Mouse (Mus musculus) midbrain, embryonic 11.5 days (tissue): ENCODE measurements at regions not wholly inside any gene's neighbourhood (a gene's known extent, or its start where the extent isn't known, plus 50 kb on each side); places are given as distances from the start of the nearest gene placed in this dataset.

Experiments used
- ATAC-seq: fragments of 200-750 bp; cut with Nextera tagmentation; 2 replicates; pipeline ENCODE4 v1.8.0; 2017; ENCODE audit warnings: moderate TSS enrichment, moderate library complexity; ENCODE audit not compliant: low FRiP score
- DNase-seq: peaks from one replicate; pipeline ENCODE4 v3.0.0; 2015; ENCODE audit warnings: low spot score; ENCODE audit errors: missing footprints
- H3K27ac ChIP-seq: fragments of 300-500 bp; sonication (generic); 2 replicates; pipeline ENCODE4 v1.5.1; 2014; ENCODE audit warnings: low read depth, low read length
- H3K27me3 ChIP-seq: fragments of 300-500 bp; sonication (generic); 2 replicates; pipeline ENCODE4 v1.6.1; 2014; ENCODE audit warnings: mild to moderate bottlenecking, low read length, moderate library complexity, mixed read lengths; ENCODE audit not compliant: control insufficient read depth, insufficient read depth
- H3K36me3 ChIP-seq: fragments of 300-500 bp; sonication (generic); 2 replicates; pipeline ENCODE4 v1.6.1; 2014; ENCODE audit warnings: mild to moderate bottlenecking, low read length, moderate library complexity, mixed read lengths; ENCODE audit not compliant: control insufficient read depth, insufficient read depth
- H3K4me1 ChIP-seq: fragments of 300-500 bp; sonication (generic); 2 replicates; pipeline ENCODE4 v1.6.1; 2014; ENCODE audit warnings: low read length; ENCODE audit not compliant: control insufficient read depth, insufficient read depth
- H3K4me2 ChIP-seq: fragments of 300-500 bp; sonication (generic); 2 replicates; pipeline ENCODE4 v1.6.1; 2014; ENCODE audit warnings: mild to moderate bottlenecking, moderate library complexity
- H3K4me3 ChIP-seq: fragments of 300-500 bp; sonication (generic); 2 replicates; pipeline ENCODE4 v1.5.1; 2014; ENCODE audit warnings: low read depth, low read length
- H3K9ac ChIP-seq: fragments of 300-500 bp; sonication (generic); 2 replicates; pipeline ENCODE4 v1.6.1; 2014; ENCODE audit warnings: low read length
- H3K9me3 ChIP-seq: fragments of 300-500 bp; sonication (generic); 2 replicates; pipeline ENCODE4 v1.6.1; 2016; ENCODE audit warnings: low read length; ENCODE audit not compliant: control insufficient read depth
- WGBS: fragments of 180-500 bp; shearing (Covaris S2); extraction: QIAGEN DNeasy Blood & Tissue Kit; methylation state at CpG from one replicate; pipeline ENCODE4 v1.1.7; 2014; 5-methylcytosine and 5-hydroxymethylcytosine counted together

- Histone ChIP-seq H3K27me3 (no peaks in the 10 kb centered on the region), H3K9ac (no peak overlapping the region), H3K27ac (no peak overlapping the region), H3K4me3 (no peak overlapping the region), H3K4me2 (no peak overlapping the region), H3K9me3 (no peaks in the 10 kb centered on the region), H3K36me3 (no peaks in the 10 kb centered on the region), H3K4me1 (no peaks in the 10 kb centered on the region)
- no peak for ATAC-seq
- no peak for DNase-seq
- WGBS, result 89% methylated on average over 2 of the region's 2 CpGs
Observed at GRCm38 (mm10) chr15:68520759-68521158, 2020.0 kb upstream of the Lrrc6 start.

GRCm38 (mm10) chr15:68512431-68512830 is 2011.7 kb upstream of the Lrrc6 start:
- Histone ChIP-seq H3K9ac (no peak overlapping the region), H3K4me3 (no peak overlapping the region), H3K4me1 (no peaks in the 10 kb centered on the region), H3K27me3 (no peaks in the 10 kb centered on the region), H3K27ac (no peak overlapping the region), H3K36me3 (no peaks in the 10 kb centered on the region), H3K4me2 (no peak overlapping the region), H3K9me3 (no peaks in the 10 kb centered on the region)
- WGBS, result 86% methylated on average over 2 of the region's 2 CpGs
- no peak for DNase-seq
- ATAC-seq, result no peak

- no peaks in the 10 kb centered on the region for H3K27me3 ChIP-seq
- no peak for ATAC-seq
- 86% methylated on average over 5 of the region's 5 CpGs for WGBS
- H3K36me3 ChIP-seq, result no peaks in the 10 kb centered on the region
- DNase-seq, result no peak
- H3K9me3 ChIP-seq, result no peaks in the 10 kb centered on the region
- no peak overlapping the region for H3K9ac ChIP-seq
- H3K4me3 ChIP-seq, result no peak overlapping the region
- no peak overlapping the region for H3K27ac ChIP-seq
- H3K4me2 ChIP-seq, result no peak overlapping the region
- 0 out of 2 replicates have a peak, but pooled peaks cover under 1% of the 10 kb centered on the region for H3K4me1 ChIP-seq
Observed at GRCm38 (mm10) chr15:68508190-68508589, 2007.5 kb upstream of the Lrrc6 start.

DNA sequence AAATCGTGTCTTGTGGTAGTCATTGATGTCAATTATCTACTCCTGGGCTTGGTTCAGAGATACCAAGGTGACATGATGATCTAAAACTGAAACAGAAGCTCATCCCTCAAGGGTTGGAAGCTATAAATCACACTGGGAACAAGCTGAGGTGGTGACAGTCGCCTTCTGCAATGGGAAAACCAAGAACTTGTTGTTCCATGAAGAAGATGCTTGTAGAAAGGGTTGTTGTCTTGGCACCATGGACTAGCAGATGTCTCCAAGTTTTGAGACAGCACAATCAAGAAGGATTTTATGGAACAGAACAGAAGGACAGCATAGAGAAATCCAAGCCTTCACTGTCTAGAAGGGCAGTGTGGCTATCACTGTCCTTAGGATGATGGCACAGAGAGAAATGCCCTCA is 2005.4 kb upstream of the Lrrc6 start:
- WGBS, result 80% methylated on average over 2 of the region's 2 CpGs
- Histone ChIP-seq H3K27me3 (no peaks in the 10 kb centered on the region), H3K27ac (no peak overlapping the region), H3K9me3 (no peaks in the 10 kb centered on the region), H3K4me2 (no peak overlapping the region), H3K4me3 (no peak overlapping the region), H3K36me3 (no peaks in the 10 kb centered on the region), H3K4me1 (peaks cover 6% of the 10 kb centered on the region; the same call in 1 of the 2 replicates), H3K9ac (no peak overlapping the region)
- ATAC-seq (no peak), DNase-seq (no peak)

DNA sequence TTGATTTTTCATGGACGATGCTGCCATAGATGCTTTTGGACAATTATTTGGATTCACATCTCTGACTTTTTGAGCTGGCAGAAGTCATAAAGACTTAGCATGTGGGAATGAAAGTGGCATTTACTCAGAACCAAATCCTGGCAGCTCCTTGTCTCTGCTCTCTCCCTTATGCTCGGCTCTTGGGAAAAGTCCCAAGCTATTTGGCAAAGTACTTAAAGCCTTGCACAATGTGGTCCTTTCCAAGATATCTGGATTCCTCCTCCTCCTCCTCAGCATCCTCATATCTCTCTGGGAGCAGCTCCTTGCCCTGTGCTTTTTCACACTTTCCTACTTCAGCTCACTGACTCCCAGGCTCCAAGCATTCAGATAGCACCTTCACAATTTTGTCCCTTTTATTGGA is 1995.7 kb upstream of the Lrrc6 start:
- Histone ChIP-seq H3K9me3 (no peaks in the 10 kb centered on the region), H3K36me3 (no peaks in the 10 kb centered on the region), H3K4me2 (no peak overlapping the region), H3K4me3 (no peak overlapping the region), H3K27me3 (no peaks in the 10 kb centered on the region), H3K4me1 (no peaks in the 10 kb centered on the region), H3K9ac (no peak overlapping the region), H3K27ac (no peak overlapping the region)
- no peak for ATAC-seq
- DNase-seq, result no peak
- 93% methylated on average over 2 of the region's 2 CpGs for WGBS

DNA sequence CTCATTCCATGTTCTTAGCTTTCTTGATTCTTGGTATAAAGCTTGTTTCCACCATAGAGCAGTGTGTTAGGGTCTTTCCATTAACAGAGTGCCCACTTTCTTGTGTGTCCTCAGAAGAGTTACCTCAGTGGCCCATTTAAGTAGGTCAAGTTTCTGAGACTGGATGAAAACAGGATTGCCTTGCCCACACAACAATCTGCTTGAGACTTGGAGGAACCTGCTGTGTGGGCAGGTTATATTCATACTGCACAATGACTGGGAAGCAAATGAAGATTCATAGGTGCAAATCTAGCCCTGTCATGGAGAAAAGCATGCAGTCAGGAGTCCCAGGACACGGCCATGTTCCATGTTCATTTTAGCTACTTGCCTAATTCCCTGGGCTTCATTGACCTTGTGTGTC is 1984.1 kb upstream of the Lrrc6 start:
- WGBS, result 81% methylated on average over 1 of the region's 1 CpGs
- ATAC-seq, result no peak
- Histone ChIP-seq H3K4me3 (no peak overlapping the region), H3K36me3 (no peaks in the 10 kb centered on the region), H3K27ac (no peak overlapping the region), H3K4me1 (no peaks in the 10 kb centered on the region), H3K9ac (no peak overlapping the region), H3K27me3 (no peaks in the 10 kb centered on the region), H3K9me3 (no peaks in the 10 kb centered on the region), H3K4me2 (no peak overlapping the region)
- DNase-seq, result peak; percentile 56

DNA sequence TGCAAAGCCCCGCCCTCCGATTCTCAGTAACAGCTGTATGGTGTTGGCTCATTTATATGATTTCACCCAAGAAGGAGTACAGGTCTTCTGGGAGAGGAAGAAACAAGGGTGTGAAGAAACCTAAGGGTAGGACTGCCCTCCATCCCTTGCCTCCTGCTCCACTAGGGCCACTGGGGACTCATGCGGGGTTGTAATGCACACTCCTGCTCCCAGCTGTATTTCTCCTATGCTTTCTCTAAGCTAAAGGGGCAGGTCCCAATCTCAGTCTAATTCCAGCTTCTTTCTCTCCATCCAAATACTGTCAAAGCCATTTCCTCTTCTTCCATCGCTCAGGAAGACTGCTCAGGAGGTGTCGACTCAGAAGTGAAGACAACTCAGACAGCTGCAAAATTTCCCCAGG is 1977.0 kb upstream of the Lrrc6 start:
- Histone ChIP-seq H3K9me3 (no peaks in the 10 kb centered on the region), H3K4me3 (no peak overlapping the region), H3K27ac (no peak overlapping the region), H3K9ac (no peak overlapping the region), H3K36me3 (no peaks in the 10 kb centered on the region), H3K27me3 (no peaks in the 10 kb centered on the region), H3K4me1 (no peaks in the 10 kb centered on the region), H3K4me2 (no peak overlapping the region)
- 90% methylated on average over 5 of the region's 5 CpGs for WGBS
- DNase-seq (no peak), ATAC-seq (no peak)

- WGBS, result 86% methylated on average over 4 of the region's 4 CpGs
- ATAC-seq, result no peak
- no peak for DNase-seq
- no peaks in the 10 kb centered on the region for H3K36me3 ChIP-seq
- H3K9me3 ChIP-seq, result no peaks in the 10 kb centered on the region
- H3K4me2 ChIP-seq, result no peak overlapping the region
- no peak overlapping the region for H3K9ac ChIP-seq
- no peaks in the 10 kb centered on the region for H3K27me3 ChIP-seq
- no peak overlapping the region for H3K27ac ChIP-seq
- H3K4me1 ChIP-seq, result no peaks in the 10 kb centered on the region
- H3K4me3 ChIP-seq, result no peak overlapping the region
Observed at GRCm38 (mm10) chr15:68471928-68472327, 1971.2 kb upstream of the Lrrc6 start.

GRCm38 (mm10) chr15:68462851-68463250 is 1962.1 kb upstream of the Lrrc6 start:
- no peaks in the 10 kb centered on the region for H3K27me3 ChIP-seq
- H3K27ac ChIP-seq, result no peak overlapping the region
- no peak for DNase-seq
- H3K4me2 ChIP-seq, result no peak overlapping the region
- no peak overlapping the region for H3K9ac ChIP-seq
- no peaks in the 10 kb centered on the region for H3K4me1 ChIP-seq
- H3K9me3 ChIP-seq, result no peaks in the 10 kb centered on the region
- H3K36me3 ChIP-seq, result no peaks in the 10 kb centered on the region
- H3K4me3 ChIP-seq, result no peak overlapping the region
- 69% methylated on average over 3 of the region's 3 CpGs for WGBS
- ATAC-seq, result no peak

DNA sequence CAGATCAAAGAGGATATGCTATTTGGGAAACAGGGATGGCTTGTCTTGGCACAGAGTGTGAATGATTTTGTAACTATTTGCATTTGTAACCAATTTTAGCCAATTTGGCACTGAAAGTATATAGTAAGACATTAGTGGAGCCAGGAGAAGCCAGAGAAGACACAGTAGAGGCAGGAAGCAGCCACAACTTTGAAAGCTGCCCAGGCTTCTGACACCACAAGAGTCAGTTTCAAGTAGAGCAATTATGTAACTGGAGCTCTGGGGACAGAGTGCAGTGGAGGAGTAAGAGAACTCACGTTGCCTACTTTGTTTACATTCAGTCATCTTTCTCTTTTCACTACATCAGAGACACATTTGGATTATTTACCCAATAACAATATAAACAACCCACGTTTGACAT is 1956.5 kb upstream of the Lrrc6 start:
- DNase-seq (no peak), ATAC-seq (no peak)
- Histone ChIP-seq H3K27ac (no peak overlapping the region), H3K9ac (no peak overlapping the region), H3K4me2 (no peak overlapping the region), H3K9me3 (no peaks in the 10 kb centered on the region), H3K4me1 (no peaks in the 10 kb centered on the region), H3K27me3 (no peaks in the 10 kb centered on the region), H3K4me3 (no peak overlapping the region), H3K36me3 (no peaks in the 10 kb centered on the region)
- WGBS, result 61% methylated on average over 2 of the region's 2 CpGs
